ENCODE assay signal across 8 mouse cellular contexts in the genomic region with DNA sequence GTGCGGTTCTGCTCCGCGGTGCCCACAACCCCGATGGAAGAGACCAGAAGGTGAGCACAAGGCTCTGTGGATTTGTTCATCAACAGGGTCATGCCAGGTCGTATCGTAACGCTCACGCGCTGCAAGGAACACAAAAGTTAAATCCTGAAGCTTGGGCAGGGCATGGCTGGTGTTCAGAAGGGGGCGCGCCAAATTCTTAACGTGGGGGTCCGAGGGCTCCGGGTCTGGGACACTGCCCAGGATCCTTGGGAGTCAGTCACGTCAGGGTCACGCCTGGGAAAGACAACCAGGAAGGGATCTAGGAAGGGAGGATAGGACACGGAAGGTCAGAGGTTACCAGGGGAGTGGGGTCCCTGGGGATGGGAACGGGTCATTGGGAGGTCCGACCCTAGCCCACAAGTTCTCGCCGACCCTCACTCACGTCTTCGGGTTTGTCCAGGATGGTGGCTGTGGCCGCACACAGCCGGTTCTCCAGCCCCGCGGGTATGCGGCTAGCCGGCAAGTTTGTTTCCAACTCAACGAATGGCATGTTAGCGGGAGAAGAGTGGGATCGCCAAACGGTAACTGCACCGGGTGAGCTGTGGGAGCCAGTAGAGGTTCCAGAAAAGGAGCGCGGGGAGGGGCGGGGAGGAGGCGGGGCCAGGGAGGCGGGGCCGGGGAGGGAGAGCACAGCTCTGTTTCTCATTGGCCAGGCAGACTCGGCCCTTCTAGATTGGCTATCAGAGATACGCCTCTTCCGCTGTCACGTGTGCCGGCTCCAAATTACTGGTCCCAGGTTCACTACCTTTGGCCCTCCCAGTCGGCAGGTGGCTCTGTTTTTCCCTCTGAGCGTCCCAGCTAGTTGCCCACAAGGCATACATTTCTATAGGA. TPM values are rescaled to one million over a fixed set of nuclear protein-coding genes. Genes with fewer than 3 reads are reported as not detected.
DNase-seq lines count a peak whose midpoint lies in the region; ATAC-seq and TF ChIP-seq lines count a peak whose summit lies in the region.

A gene (minus strand): TSS at position 620 of the 870 bp plus-strand sequence.

- peak within 1 kb of the TSS; percentile 94 for H3K4me2 ChIP-seq in heart, embryonic 15.5 days
- H3K4me2 ChIP-seq in liver, embryonic 15.5 days, result peak within 1 kb of the TSS; percentile 94
- H3K4me2 ChIP-seq in neural tube, embryonic 13.5 days, result peak within 1 kb of the TSS; percentile 96

- ATAC-seq in heart, embryonic 15.5 days (replicated peaks; ENCODE audit: insufficient number of reproducible peaks, insufficient read depth, low FRiP score, low read depth), result peak; percentile 93
- peak; percentile 84 for ATAC-seq in liver, embryonic 15.5 days (ENCODE audit: insufficient read depth)
- ATAC-seq in neural tube, embryonic 13.5 days (ENCODE audit: low read depth), result peak; percentile 97

- TF ChIP-seq POLR2A in testis, adult 2 months (IDR thresholded peaks at IDR 0.05; ENCODE audit: control insufficient read depth, low read depth, low read length), result peak; percentile 92

- no peaks in the 10 kb centered on the region for H3K36me3 ChIP-seq in forebrain, embryonic 10.5 days (replicated peaks)
- H3K36me3 ChIP-seq in heart, embryonic 15.5 days, result no peaks in the 10 kb centered on the region
- no peaks in the 10 kb centered on the region for H3K36me3 ChIP-seq in liver, embryonic 15.5 days (replicated peaks)
- no peaks in the 10 kb centered on the region for H3K36me3 ChIP-seq in neural tube, embryonic 13.5 days
- H3K36me3 ChIP-seq in testis, adult 2 months (ENCODE audit: control insufficient read depth, insufficient read depth, low read length), result no peaks in the 10 kb centered on the region; the same call in 1 of the 2 replicates

- H3K27me3 ChIP-seq in forebrain, embryonic 10.5 days (ENCODE audit: poor library complexity, severe bottlenecking), result peaks cover 12% of the 10 kb centered on the region
- 0 out of 2 replicates have a peak, but pooled peaks cover 3% of the 10 kb centered on the region for H3K27me3 ChIP-seq in heart, embryonic 15.5 days
- H3K27me3 ChIP-seq in liver, embryonic 15.5 days, result peaks cover 8% of the 10 kb centered on the region
- H3K27me3 ChIP-seq in neural tube, embryonic 13.5 days, result peaks cover 14% of the 10 kb centered on the region; the same call in 1 of the 2 replicates
- H3K27me3 ChIP-seq in testis, adult 2 months (ENCODE audit: control insufficient read depth, insufficient read depth, low read length), result no peaks in the 10 kb centered on the region

- peak; percentile 69 to 72 for DNase-seq in CD8-positive naive resting alpha-beta T cell, adult 2 months (ENCODE audit: low read depth in 2 of 2, low spot score in 2 of 2)
- DNase-seq in c-Kit-positive CD71-negative TER-119-negative erythroid progenitor cells, embryonic 14.5 days (ENCODE audit: low read depth), result peak; percentile 70
- peak; percentile 92 for DNase-seq in forebrain, embryonic 10.5 days (ENCODE audit: extremely low spot score, low spot score)
- DNase-seq in kidney, postnatal 36 days, result peak; percentile 93 to 96

- peak within 1 kb of the TSS; percentile 79 for H3K4me3 ChIP-seq in forebrain, embryonic 10.5 days
- peak within 1 kb of the TSS; percentile 62 for H3K4me3 ChIP-seq in heart, embryonic 15.5 days
- peak within 1 kb of the TSS; percentile 64 for H3K4me3 ChIP-seq in liver, embryonic 15.5 days (replicated peaks)
- H3K4me3 ChIP-seq in neural tube, embryonic 13.5 days, result peak within 1 kb of the TSS; percentile 51
- peak within 1 kb of the TSS; percentile 88 for H3K4me3 ChIP-seq in testis, adult 2 months (ENCODE audit: control insufficient read depth, low read depth, low read length)

- H3K27ac ChIP-seq in forebrain, embryonic 10.5 days, result peak within 1 kb of the TSS; percentile 83
- H3K27ac ChIP-seq in heart, embryonic 15.5 days, result peak within 1 kb of the TSS; percentile 41; the same call in 1 of the 2 replicates
- H3K27ac ChIP-seq in liver, embryonic 15.5 days (replicated peaks), result peak within 1 kb of the TSS; percentile 64
- no peak within 1 kb of the TSS for H3K27ac ChIP-seq in neural tube, embryonic 13.5 days (replicated peaks)
- H3K27ac ChIP-seq in testis, adult 2 months (ENCODE audit: control insufficient read depth, insufficient read depth, low read depth, low read length), result peak within 1 kb of the TSS; percentile 90

- TF ChIP-seq CTCF in testis, adult 2 months (IDR thresholded peaks at IDR 0.05; ENCODE audit: control insufficient read depth, insufficient read depth, insufficient replicate concordance, low read depth, low read length), result 0 out of 2 replicates have a peak, but pooled peaks have one; percentile 7

- H3K9me3 ChIP-seq in forebrain, embryonic 10.5 days, result no peaks in the 10 kb centered on the region
- no peaks in the 10 kb centered on the region for H3K9me3 ChIP-seq in heart, embryonic 15.5 days (replicated peaks)
- H3K9me3 ChIP-seq in liver, embryonic 15.5 days (replicated peaks), result no peaks in the 10 kb centered on the region
- H3K9me3 ChIP-seq in neural tube, embryonic 13.5 days, result no peaks in the 10 kb centered on the region

- H3K4me1 ChIP-seq in forebrain, embryonic 10.5 days, result peaks cover 21% of the 10 kb centered on the region
- H3K4me1 ChIP-seq in heart, embryonic 15.5 days (replicated peaks), result peaks cover 10% of the 10 kb centered on the region
- H3K4me1 ChIP-seq in liver, embryonic 15.5 days (replicated peaks), result peaks cover 18% of the 10 kb centered on the region
- peaks cover 15% of the 10 kb centered on the region for H3K4me1 ChIP-seq in neural tube, embryonic 13.5 days (replicated peaks)
- peaks cover 4% of the 10 kb centered on the region for H3K4me1 ChIP-seq in testis, adult 2 months (ENCODE audit: control insufficient read depth, insufficient read depth, low read length)

- WGBS in forebrain, embryonic 10.5 days, result under 1% methylated on average over 47 of the region's 47 CpGs
- WGBS in heart, embryonic 15.5 days, result under 1% methylated on average over 47 of the region's 47 CpGs
- WGBS in liver, embryonic 15.5 days (ENCODE audit: insufficient replicate concordance), result under 1% methylated on average over 47 of the region's 47 CpGs
- WGBS in neural tube, embryonic 13.5 days, result under 1% methylated on average over 46 of the region's 47 CpGs

- H3K9ac ChIP-seq in heart, embryonic 15.5 days, result peak within 1 kb of the TSS; percentile 51
- peak within 1 kb of the TSS; percentile 69 for H3K9ac ChIP-seq in liver, embryonic 15.5 days
- peak within 1 kb of the TSS; percentile 72 for H3K9ac ChIP-seq in neural tube, embryonic 13.5 days

RNA-seq across cellular contexts. Expression of the gene that starts here (rescaled TPM):
- polyA plus RNA-seq in forebrain, embryonic 10.5 days (2016; fragmentation: Nextera tagmentation; extraction: Ambion mirVana), result 95.4 and 99.6 TPM in 2 replicates
- polyA plus RNA-seq in heart, embryonic 15.5 days (2015; fragmentation: Nextera tagmentation; extraction: Ambion mirVana), result 40.0 and 40.9 TPM in 2 replicates
- 185 and 204 TPM in 2 replicates for polyA plus RNA-seq in liver, embryonic 15.5 days (2015; fragmentation: Nextera tagmentation; extraction: Ambion mirVana)
- 101 and 105 TPM in 2 replicates for polyA plus RNA-seq in neural tube, embryonic 13.5 days (2015; fragmentation: Nextera tagmentation; extraction: Ambion mirVana)
- 310 and 393 TPM in 2 replicates for polyA plus RNA-seq in testis, adult 2 months (2012; rRNA removed)
